Mouse (Mus musculus): ENCODE data around the gene Itgax. TPM values are rescaled to one million over a fixed set of nuclear protein-coding genes. Genes with fewer than 3 reads are reported as not detected.

The Itgax gene
- 0.14 and 0.15 TPM in 2 replicates for polyA plus RNA-seq (2012; rRNA removed)

DNA sequence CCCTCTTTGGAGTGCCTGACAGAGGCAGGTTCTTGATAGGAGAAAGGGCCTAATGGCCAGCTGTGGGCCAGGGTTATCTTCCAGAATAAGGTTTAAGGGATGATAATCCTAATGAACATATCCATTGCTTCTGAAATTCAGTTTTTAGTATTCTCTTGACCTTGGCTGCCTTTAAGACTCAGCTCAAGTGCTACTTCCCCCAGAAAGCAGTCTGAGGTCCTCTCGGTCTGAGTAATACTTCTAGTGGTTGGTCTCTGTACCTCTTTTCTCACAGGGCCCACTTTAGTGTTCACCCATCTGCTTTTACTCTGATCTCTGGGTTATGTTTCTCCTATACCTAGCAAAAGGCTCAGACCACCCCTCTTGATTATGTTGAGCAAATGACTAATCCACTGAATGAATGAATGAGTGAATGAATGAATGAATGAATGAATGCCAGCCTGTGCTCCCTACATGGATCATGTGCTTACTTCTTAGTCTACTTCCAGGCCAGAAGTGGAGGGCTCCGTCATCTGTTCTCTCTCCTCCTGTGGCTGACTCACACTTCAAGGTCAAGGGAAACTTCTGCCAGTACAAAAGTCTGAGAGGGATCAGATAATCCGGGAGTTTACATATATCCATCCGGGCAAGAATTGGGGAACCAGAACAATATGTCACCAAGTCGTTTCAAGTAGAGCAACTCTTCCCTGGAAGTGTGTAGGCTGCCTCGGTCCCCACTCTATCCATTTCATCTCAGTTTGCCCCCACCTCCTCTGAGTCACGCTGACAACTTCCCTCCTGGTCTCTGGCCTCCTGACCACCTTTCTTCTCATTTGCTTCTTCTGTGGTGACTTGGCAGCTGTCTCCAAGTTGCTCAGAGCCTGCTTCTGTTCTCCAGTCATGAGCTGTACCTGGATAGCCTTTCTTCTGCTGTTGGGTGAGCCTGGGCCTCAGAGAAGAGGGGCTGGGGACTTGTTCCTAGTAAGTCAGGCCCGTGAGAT is at the start of gene Itgax:
Itgax (plus strand) TSS at position 807 of the 980 bp plus-strand sequence.

DNA sequence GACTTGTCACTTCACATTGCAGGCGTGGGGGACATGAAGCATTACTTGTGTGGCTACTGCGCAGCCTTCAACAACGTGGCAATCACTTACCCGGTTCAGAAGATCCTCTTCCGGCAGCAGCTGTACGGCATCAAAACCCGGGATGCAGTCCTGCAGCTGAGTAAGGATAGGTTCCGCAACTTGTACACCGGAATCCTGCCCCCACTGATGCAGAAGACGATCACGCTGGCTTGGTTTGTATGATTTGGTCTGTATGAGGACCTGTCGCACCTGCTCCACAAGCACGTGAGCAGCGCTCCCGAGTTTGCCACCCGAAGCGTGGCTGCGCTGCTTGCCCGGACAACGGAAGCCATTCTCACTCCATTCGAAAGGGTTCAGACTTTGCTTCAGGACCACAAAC is 24.7 kb downstream of the Itgax start, which contains the start of gene Itgad:
Itgad (plus strand) TSS at position 301 of the 400 bp plus-strand sequence.

Other genes starting within 250 kb of the Itgax start
- gene Prss53, start 238.6 kb upstream of the Itgax start, polyA plus RNA-seq (2012; rRNA removed), result 2.4 and 3.0 TPM in 2 replicates
- gene Gm21974, start 234.1 kb upstream of the Itgax start, polyA plus RNA-seq (2012; rRNA removed), result not detected in 2 replicates
- 61.4 and 95.9 TPM in 2 replicates for gene Vkorc1, start 233.9 kb upstream of the Itgax start, polyA plus RNA-seq (2012; rRNA removed)
- gene Bckdk, start 225.5 kb upstream of the Itgax start, polyA plus RNA-seq (2012; rRNA removed), result 54.7 and 59.0 TPM in 2 replicates
- 48.3 and 52.2 TPM in 2 replicates for gene Kat8, start 217.0 kb upstream of the Itgax start, polyA plus RNA-seq (2012; rRNA removed)
- gene Prss8, start 199.4 kb upstream of the Itgax start, polyA plus RNA-seq (2012; rRNA removed), result 0.20 and 2.6 TPM in 2 replicates
- 10.7 and 13.2 TPM in 2 replicates for gene Prss36, start 182.8 kb upstream of the Itgax start, polyA plus RNA-seq (2012; rRNA removed)
- gene Fus, start 162.1 kb upstream of the Itgax start, polyA plus RNA-seq (2012; rRNA removed), result 779 and 808 TPM in 2 replicates
- 7.0 and 10.3 TPM in 2 replicates for gene Pycard, start 135.7 kb upstream of the Itgax start, polyA plus RNA-seq (2012; rRNA removed)
- 0.64 and 4.6 TPM in 2 replicates for gene Trim72, start 125.6 kb upstream of the Itgax start, polyA plus RNA-seq (2012; rRNA removed)
- gene Itgam, start 66.9 kb upstream of the Itgax start, polyA plus RNA-seq (2012; rRNA removed), result 2.0 and 2.3 TPM in 2 replicates
- gene Gm49368, start 66.9 kb upstream of the Itgax start, polyA plus RNA-seq (2012; rRNA removed), result 0.01 and 0.05 TPM in 2 replicates
- gene Itgad, start 24.8 kb downstream of the Itgax start, polyA plus RNA-seq (2012; rRNA removed), result 0.04 TPM in 1 of 2 replicates, not detected in the other
- 0.09 and 10.5 TPM in 2 replicates for gene Cox6a2, start 76.8 kb downstream of the Itgax start, polyA plus RNA-seq (2012; rRNA removed)
- 12.8 and 15.7 TPM in 2 replicates for gene Armc5, start 107.8 kb downstream of the Itgax start, polyA plus RNA-seq (2012; rRNA removed)
- 3.0 and 3.6 TPM in 2 replicates for gene 9130023H24Rik, start 108.5 kb downstream of the Itgax start, polyA plus RNA-seq (2012; rRNA removed)
- gene Tgfb1i1, start 117.3 kb downstream of the Itgax start, polyA plus RNA-seq (2012; rRNA removed), result 13.1 and 23.1 TPM in 2 replicates
- gene Slc5a2, start 136.1 kb downstream of the Itgax start, polyA plus RNA-seq (2012; rRNA removed), result 0.04 and 0.06 TPM in 2 replicates
- gene BC017158, start 168.6 kb downstream of the Itgax start, polyA plus RNA-seq (2012; rRNA removed), result 25.4 and 34.0 TPM in 2 replicates

Measured in central nervous system, embryonic 14 days (tissue).